Mouse (Mus musculus) olfactory bulb, adult 2 months (tissue): ENCODE measurements around the gene Ndrg4.

ENCODE experiments used
- CTCF ChIP-seq: fragments of 200-500 bp; IDR thresholded peaks from 2 replicates; pipeline ENCODE4 v1.5.1; 2012; ENCODE audit warnings: low read depth, mild to moderate bottlenecking, low read length, moderate library complexity; ENCODE audit not compliant: insufficient read depth
- POLR2A ChIP-seq: fragments of 200-500 bp; IDR thresholded peaks from 2 replicates; pipeline ENCODE4 v1.6.1; 2012; ENCODE audit warnings: mild to moderate bottlenecking, low read depth, low read length, moderate library complexity; ENCODE audit not compliant: insufficient read depth

- TF ChIP-seq CTCF (no peak), POLR2A (no peak)
Measured at GRCm38 (mm10) chr8:95677591-95678023, 827 bp downstream of the Ndrg4 start.
